Mouse (Mus musculus) ES-Bruce4 (cell line): ENCODE measurements at regions not wholly inside any gene's neighbourhood (a gene's known extent, or its start where the extent isn't known, plus 50 kb on each side); places are given as distances from the start of the nearest gene placed in this dataset.

ENCODE experiments used
- CTCF ChIP-seq: IDR thresholded peaks from one replicate; pipeline ENCODE4 v1.8.1; 2011; ENCODE audit warnings: low read depth, low read length
- POLR2A ChIP-seq: IDR thresholded peaks from one replicate; pipeline ENCODE4 v1.8.1; 2011; ENCODE audit warnings: low read length; ENCODE audit not compliant: insufficient read depth

- TF ChIP-seq POLR2A: no peak
- TF ChIP-seq CTCF: peak; percentile 48
Observed at GRCm38 (mm10) chr17:75619472-75619871, 67.7 kb upstream of the Fam98a start.
